ENCODE assay signal across 13 mouse cellular contexts in genomic region chr5:100196854-100197431, GRCm38 (mm10). TPM values are rescaled to one million over a fixed set of nuclear protein-coding genes. Genes with fewer than 3 reads are reported as not detected.
DNase-seq lines count a peak whose midpoint lies in the region; ATAC-seq lines count a peak whose summit lies in the region.
"Had no signal": no experiment of that assay in that cellular context is flagged by ENCODE, and none has a peak within 500 bp of the region (broad histone marks: within the 10 kb centered on the region; RNA-seq: fewer than 3 reads in every experiment).

No protein-coding gene starts in this region.

- peaks cover 28% of the 10 kb centered on the region for H3K4me1 ChIP-seq in forebrain, embryonic 14.5 days (ENCODE audit: control insufficient read depth, insufficient read depth, low read length)
- H3K4me1 ChIP-seq in forebrain, embryonic 13.5 days: peaks cover 48% of the 10 kb centered on the region
- peaks cover 10% of the 10 kb centered on the region for H3K4me1 ChIP-seq in kidney, embryonic 16.5 days (ENCODE audit: insufficient read depth, low read length)
- H3K4me1 ChIP-seq in embryonic facial prominence, embryonic 10.5 days: peaks cover 21% of the 10 kb centered on the region
- peaks cover 48% of the 10 kb centered on the region for H3K4me1 ChIP-seq in midbrain, embryonic 13.5 days (replicated peaks)

- no peak overlapping the region for H3K4me2 ChIP-seq in forebrain, embryonic 14.5 days (ENCODE audit: low read length)
- H3K4me2 ChIP-seq in forebrain, embryonic 13.5 days: no peak overlapping the region
- peak overlapping the region; percentile 18 for H3K4me2 ChIP-seq in kidney, embryonic 16.5 days (replicated peaks; ENCODE audit: low read depth, low read length)
- H3K4me2 ChIP-seq in midbrain, embryonic 13.5 days (replicated peaks): no peak overlapping the region
- H3K4me2 ChIP-seq: liver, embryonic 15.5 days had no signal

- DNase-seq in forebrain, embryonic 14.5 days (ENCODE audit: low spot score): peak; percentile 58
- DNase-seq in kidney, postnatal 10 days: no peak
- peak; percentile 26 for DNase-seq in embryonic facial prominence, embryonic 10.5 days (ENCODE audit: low spot score)
- no peak for DNase-seq in lung, postnatal 10 days
- no peak for DNase-seq in gastrocnemius, adult 18-20 months (ENCODE audit: low spot score)
- DNase-seq: cerebellum, adult 9-11 months; gastrocnemius, postnatal 14 days; heart, postnatal 14 days; kidney, postnatal 14 days had no signal

- no peaks in the 10 kb centered on the region for H3K27me3 ChIP-seq in forebrain, embryonic 14.5 days (replicated peaks; ENCODE audit: control insufficient read depth, insufficient read depth, low read length)
- peaks cover 4% of the 10 kb centered on the region; the same call in 1 of the 2 replicates for H3K27me3 ChIP-seq in forebrain, embryonic 13.5 days
- no peaks in the 10 kb centered on the region for H3K27me3 ChIP-seq in kidney, embryonic 16.5 days (ENCODE audit: insufficient read depth, low read length)
- peaks cover 9% of the 10 kb centered on the region; the same call in 1 of the 2 replicates for H3K27me3 ChIP-seq in embryonic facial prominence, embryonic 10.5 days (replicated peaks; ENCODE audit: low read depth, poor library complexity, severe bottlenecking)
- peaks cover 3% of the 10 kb centered on the region for H3K27me3 ChIP-seq in midbrain, embryonic 13.5 days
- H3K27me3 ChIP-seq: liver, embryonic 15.5 days had no signal

- 66% methylated on average over 15 of the region's 15 CpGs for WGBS in forebrain, embryonic 14.5 days
- 53% methylated on average over 15 of the region's 15 CpGs for WGBS in forebrain, embryonic 13.5 days
- WGBS in kidney, embryonic 16.5 days: 18% methylated on average over 15 of the region's 15 CpGs
- 69% methylated on average over 15 of the region's 15 CpGs for WGBS in embryonic facial prominence, embryonic 10.5 days
- WGBS in midbrain, embryonic 13.5 days: 47% methylated on average over 15 of the region's 15 CpGs

- H3K4me3 ChIP-seq in forebrain, embryonic 14.5 days (ENCODE audit: low read depth, low read length): no peak overlapping the region
- H3K4me3 ChIP-seq in forebrain, embryonic 13.5 days: no peak overlapping the region
- no peak overlapping the region for H3K4me3 ChIP-seq in kidney, embryonic 16.5 days (ENCODE audit: low read length)
- no peak overlapping the region for H3K4me3 ChIP-seq in embryonic facial prominence, embryonic 10.5 days
- H3K4me3 ChIP-seq in midbrain, embryonic 13.5 days (replicated peaks): no peak overlapping the region
- H3K4me3 ChIP-seq: liver, embryonic 15.5 days had no signal

- no peak overlapping the region for H3K9ac ChIP-seq in forebrain, embryonic 14.5 days (ENCODE audit: low read length)
- H3K9ac ChIP-seq in forebrain, embryonic 13.5 days: no peak overlapping the region
- no peak overlapping the region for H3K9ac ChIP-seq in kidney, embryonic 16.5 days (replicated peaks; ENCODE audit: low read length)
- no peak overlapping the region for H3K9ac ChIP-seq in midbrain, embryonic 13.5 days (replicated peaks)
- H3K9ac ChIP-seq: liver, embryonic 15.5 days had no signal

- H3K27ac ChIP-seq in forebrain, embryonic 14.5 days (ENCODE audit: low read depth, low read length): no peak overlapping the region
- H3K27ac ChIP-seq in forebrain, embryonic 13.5 days: no peak overlapping the region
- H3K27ac ChIP-seq in kidney, embryonic 16.5 days (ENCODE audit: low read length): no peak overlapping the region
- no peak overlapping the region for H3K27ac ChIP-seq in embryonic facial prominence, embryonic 10.5 days (replicated peaks)
- H3K27ac ChIP-seq in midbrain, embryonic 13.5 days: peak overlapping the region; percentile 57
- H3K27ac ChIP-seq: liver, embryonic 15.5 days had no signal

- no peaks in the 10 kb centered on the region for H3K36me3 ChIP-seq in forebrain, embryonic 14.5 days (ENCODE audit: control insufficient read depth, insufficient read depth, low read length)
- H3K36me3 ChIP-seq in forebrain, embryonic 13.5 days (ENCODE audit: poor library complexity, severe bottlenecking): no peaks in the 10 kb centered on the region
- H3K36me3 ChIP-seq in kidney, embryonic 16.5 days (ENCODE audit: insufficient read depth, low read length): no peaks in the 10 kb centered on the region
- no peaks in the 10 kb centered on the region for H3K36me3 ChIP-seq in embryonic facial prominence, embryonic 10.5 days (replicated peaks)
- H3K36me3 ChIP-seq in midbrain, embryonic 13.5 days: no peaks in the 10 kb centered on the region
- H3K36me3 ChIP-seq: liver, embryonic 15.5 days had no signal

- ATAC-seq in forebrain, embryonic 14.5 days: no peak
- no peak for ATAC-seq in forebrain, embryonic 13.5 days
- peak; percentile 61 for ATAC-seq in kidney, embryonic 16.5 days (ENCODE audit: low FRiP score, low TSS enrichment)
- ATAC-seq in midbrain, embryonic 13.5 days: peak; percentile 55; the same call in 1 of the 2 replicates

- H3K9me3 ChIP-seq in forebrain, embryonic 14.5 days (replicated peaks; ENCODE audit: control insufficient read depth, low read length): no peaks in the 10 kb centered on the region
- no peaks in the 10 kb centered on the region for H3K9me3 ChIP-seq in forebrain, embryonic 13.5 days (replicated peaks)
- H3K9me3 ChIP-seq in kidney, embryonic 16.5 days (ENCODE audit: low read length): no peaks in the 10 kb centered on the region
- no peaks in the 10 kb centered on the region for H3K9me3 ChIP-seq in embryonic facial prominence, embryonic 10.5 days
- H3K9me3 ChIP-seq in midbrain, embryonic 13.5 days: no peaks in the 10 kb centered on the region
- H3K9me3 ChIP-seq: liver, embryonic 15.5 days had no signal

RNA-seq across cellular contexts. Expression of gene Tmem150c, which starts 37.3 kb away (rescaled TPM):
- polyA plus RNA-seq in forebrain, embryonic 14.5 days (2014; fragmentation: Nextera tagmentation; extraction: Ambion mirVana): 17.0 and 21.8 TPM in 2 replicates
- 12.7 and 14.0 TPM in 2 replicates for polyA plus RNA-seq in forebrain, embryonic 13.5 days (2015; fragmentation: Nextera tagmentation; extraction: Ambion mirVana)
- polyA plus RNA-seq in kidney, embryonic 16.5 days (2015; fragmentation: Nextera tagmentation; extraction: Ambion mirVana): 18.0 and 20.6 TPM in 2 replicates
- 1.3 and 1.7 TPM in 2 replicates for polyA plus RNA-seq in embryonic facial prominence, embryonic 10.5 days (2016; fragmentation: Nextera tagmentation; extraction: Ambion mirVana)
- 17.7 and 22.1 TPM in 2 replicates for polyA plus RNA-seq in midbrain, embryonic 13.5 days (2015; fragmentation: Nextera tagmentation; extraction: Ambion mirVana)
- 1 to 10 TPM in 1 of 2 experiments, under 1 TPM in 1; 0.91 to 1.3 TPM for total RNA-seq in gastrocnemius, adult 18-20 months (2021)

Comparison
In these comparisons a context has a peak if more than half of its experiments do, and no peak if none do; other contexts are left out.
1. ATAC-seq: peak in kidney, embryonic 16.5 days (single experiment) and midbrain, embryonic 13.5 days (single experiment); none in forebrain, embryonic 14.5 days (single experiment) and forebrain, embryonic 13.5 days (single experiment).
2. DNase-seq: peak in forebrain, embryonic 14.5 days (single experiment) and embryonic facial prominence, embryonic 10.5 days (single experiment); none in kidney, postnatal 10 days (single experiment), lung, postnatal 10 days (single experiment) and gastrocnemius, adult 18-20 months (single experiment).